Mouse (Mus musculus): ENCODE measurements around the gene Vmn2r50.
"Not testable (repeated sequence)": the region's sequence is repeated elsewhere in the genome, so short reads cannot be mapped to it uniquely, and the experiment has no call there.

DNA sequence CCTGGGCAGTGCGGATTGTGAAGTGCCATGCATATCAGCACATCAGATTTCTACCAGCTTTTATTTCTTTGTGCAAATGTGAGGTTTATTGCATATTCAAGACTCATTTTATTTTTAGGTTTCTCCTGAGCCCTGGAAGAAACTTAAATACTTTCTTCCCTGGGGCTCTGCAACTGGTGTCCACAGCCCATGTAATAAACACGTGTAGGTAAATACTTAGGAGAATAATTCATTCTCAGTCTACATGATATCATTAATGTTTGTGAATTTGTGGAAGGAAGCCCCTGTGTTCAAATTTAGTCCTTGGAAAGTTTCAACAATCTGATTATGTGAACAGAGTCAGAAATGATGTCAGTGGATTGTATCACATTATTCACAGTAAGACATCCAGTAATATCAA lies 60.9 kb downstream of the Vmn2r50 start, which contains the start of gene Vmn2r49:
- not testable (repeated sequence) for TF ChIP-seq POLR2A (IDR thresholded peaks at IDR 0.05; ENCODE audit: control insufficient read depth, low read depth, low read length); CTCF (IDR thresholded peaks at IDR 0.05; ENCODE audit: control insufficient read depth, insufficient read depth, insufficient replicate concordance, low read depth, low read length)
